Mouse (Mus musculus) mesoderm, embryonic 11.5 days (tissue): ENCODE measurements at regions not wholly inside any gene's neighbourhood (a gene's known extent, or its start where the extent isn't known, plus 50 kb on each side); places are given as distances from the start of the nearest gene placed in this dataset.

Experiments used
- DNase-seq: peaks from one replicate; pipeline ENCODE4 v3.0.0-alpha.2; 2012; ENCODE audit warnings: low read depth, low spot score

- DNase-seq: no peak
Measured at GRCm38 (mm10) chr1:42755958-42756357, 60.4 kb downstream of the Pou3f3 start.

DNA sequence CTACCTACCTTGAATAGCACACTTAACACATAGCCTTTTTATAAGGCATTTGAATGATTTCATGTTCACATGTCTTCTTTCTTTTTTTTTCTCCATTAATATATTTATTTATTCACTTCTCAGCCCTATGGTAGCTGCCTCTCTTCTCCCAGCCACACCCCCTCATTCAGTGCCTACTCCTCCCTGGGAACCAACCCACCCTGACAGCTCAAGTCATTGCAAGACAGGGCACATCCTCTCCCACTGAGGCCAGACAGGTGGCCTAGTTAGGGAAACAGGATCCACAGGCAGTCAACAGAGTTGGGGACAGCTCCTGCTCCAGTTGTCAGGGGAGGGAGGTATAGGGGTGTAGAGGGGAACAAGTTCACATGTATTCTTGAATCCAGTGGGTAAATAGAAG lies 60.9 kb downstream of the Pou3f3 start:
- DNase-seq: no peak

DNA sequence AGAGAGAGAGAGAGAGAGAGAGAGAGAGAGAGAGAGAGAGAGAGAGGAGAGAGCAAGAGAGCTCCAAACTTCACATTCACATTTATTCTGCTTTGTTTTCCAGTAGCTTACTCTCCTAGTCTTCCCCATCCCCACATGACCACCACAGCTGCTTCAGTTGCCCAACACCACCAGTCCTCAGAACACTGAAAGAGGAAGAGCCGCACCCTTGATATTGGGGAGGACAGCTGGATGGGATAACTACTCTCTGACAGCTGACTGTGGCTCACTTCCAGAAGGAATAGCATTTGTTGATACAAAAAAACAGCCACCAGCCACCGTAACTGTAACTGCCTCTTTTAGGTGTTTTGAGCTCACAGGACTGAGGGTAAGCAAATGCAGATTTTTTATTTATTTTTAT lies 67.9 kb downstream of the Pou3f3 start:
- DNase-seq: no peak

DNA sequence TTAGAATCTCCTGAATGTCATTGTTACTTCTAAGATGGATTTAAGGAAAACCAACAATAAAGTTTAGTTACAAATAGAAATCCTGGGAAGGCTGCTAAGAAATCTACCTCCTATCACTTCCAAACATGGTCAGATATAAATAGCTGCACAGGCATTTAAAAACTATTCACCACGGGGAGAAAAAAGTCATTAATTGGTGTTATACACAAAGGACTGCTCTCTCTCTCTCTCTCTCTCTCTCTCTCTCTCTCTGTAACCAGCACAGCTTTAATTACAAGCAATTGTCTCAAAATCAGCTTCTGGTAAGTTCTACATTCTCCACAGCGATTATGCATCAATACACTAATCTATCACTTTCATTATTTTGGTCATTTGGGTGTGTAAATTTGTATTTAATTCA lies 68.5 kb downstream of the Pou3f3 start:
- DNase-seq: no peak

GRCm38 (mm10) chr1:42770085-42770484 lies 74.5 kb downstream of the Pou3f3 start:
- no peak for DNase-seq

DNA sequence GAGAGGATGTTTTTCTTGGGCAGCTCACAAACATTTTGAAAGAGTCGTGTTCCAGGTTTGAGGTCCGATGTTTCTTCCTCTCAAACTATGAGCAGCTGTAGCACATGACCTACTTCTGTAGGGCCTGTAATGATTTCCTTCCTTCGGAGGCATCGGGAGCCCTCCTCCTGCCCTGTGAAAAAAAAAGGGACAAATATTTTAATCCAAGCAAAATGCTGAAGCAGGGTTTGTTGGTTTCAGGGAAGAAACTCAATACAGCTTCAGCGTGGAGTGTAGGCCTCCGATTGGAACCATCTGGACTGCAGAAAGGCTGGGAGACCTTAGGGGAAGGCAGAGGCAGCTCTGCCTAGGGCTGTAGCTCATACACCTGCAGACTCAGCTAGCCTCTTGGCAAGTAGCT lies 76.4 kb downstream of the Pou3f3 start:
- peak; percentile 13 for DNase-seq

GRCm38 (mm10) chr1:42773851-42774464 lies 77.1 kb upstream of the Mrps9 start:
- no peak for DNase-seq

GRCm38 (mm10) chr1:42774971-42775892 lies 75.8 kb upstream of the Mrps9 start:
- no peak for DNase-seq

DNA sequence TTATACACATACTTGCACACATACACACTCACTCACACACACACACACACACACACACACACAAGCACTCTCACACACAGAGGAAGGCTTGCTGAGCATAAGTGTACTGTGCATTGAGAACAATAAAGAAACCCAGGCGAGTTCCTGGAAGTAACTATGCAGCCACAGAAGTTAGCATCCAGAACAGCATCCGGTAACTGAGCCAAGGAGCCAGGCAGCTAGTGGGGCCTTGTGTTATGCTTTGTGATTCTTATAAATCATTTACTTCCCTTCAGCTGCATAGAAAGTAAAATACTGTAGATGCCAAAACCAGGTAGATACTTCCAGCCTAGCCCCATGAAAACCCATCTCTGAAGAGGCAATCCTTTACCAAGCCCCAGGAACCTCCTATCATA lies 75.1 kb upstream of the Mrps9 start:
- DNase-seq: no peak

- DNase-seq: no peak
Measured at GRCm38 (mm10) chr1:42777416-42777815, 73.6 kb upstream of the Mrps9 start.

- DNase-seq: peak; percentile 60
Measured at GRCm38 (mm10) chr1:42779761-42780160, 71.3 kb upstream of the Mrps9 start.

DNA sequence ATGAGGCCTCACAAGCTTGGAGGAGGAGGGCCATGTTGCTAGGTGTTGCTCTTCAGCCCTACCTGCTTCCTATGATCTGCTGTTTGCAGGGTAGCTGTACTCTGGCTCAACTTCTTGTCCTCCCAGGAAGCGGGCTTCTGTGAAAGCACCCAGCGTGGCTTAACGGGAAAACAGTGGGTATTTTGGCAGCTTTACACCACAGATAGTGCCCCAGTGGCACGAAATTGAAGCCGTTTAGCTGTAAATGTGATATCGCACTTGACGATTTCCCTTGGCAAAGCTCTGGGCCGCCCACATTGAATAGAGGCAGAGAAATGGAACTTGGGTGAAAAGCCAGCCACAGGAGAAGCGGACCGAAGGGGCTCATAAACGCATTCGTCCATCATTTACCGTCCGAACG lies 70.8 kb upstream of the Mrps9 start:
- DNase-seq: no peak

GRCm38 (mm10) chr1:42781533-42781932 lies 69.5 kb upstream of the Mrps9 start:
- no peak for DNase-seq

GRCm38 (mm10) chr1:42783072-42783672 lies 67.9 kb upstream of the Mrps9 start:
- no peak for DNase-seq

GRCm38 (mm10) chr1:42787240-42787639 lies 63.8 kb upstream of the Mrps9 start:
- DNase-seq: no peak

GRCm38 (mm10) chr1:42788413-42788812 lies 62.6 kb upstream of the Mrps9 start:
- no peak for DNase-seq
